Mouse (Mus musculus): ENCODE measurements around the gene Txndc16.

Gene Txndc16

GRCm38 (mm10) chr14:45220090-45220956, at the start of gene Txndc16:
Gene Txndc16 (minus strand): TSS chr14:45220328.
- DNase-seq = peak; percentile 93 to 95

GRCm38 (mm10) chr14:45263831-45264592, 43.9 kb upstream of the Txndc16 start:
- no peak for DNase-seq

GRCm38 (mm10) chr14:45251548-45252076, 31.5 kb upstream of the Txndc16 start:
- DNase-seq = no peak

GRCm38 (mm10) chr14:45241613-45242012, 21.5 kb upstream of the Txndc16 start:
- no peak for DNase-seq

GRCm38 (mm10) chr14:45239042-45239441, 18.9 kb upstream of the Txndc16 start:
- no peak for DNase-seq

- no peak for DNase-seq
Observed at GRCm38 (mm10) chr14:45220957-45221630, 966 bp upstream of the Txndc16 start.

- peak; percentile 97 to 98 for DNase-seq
Observed at GRCm38 (mm10) chr14:45219281-45220089, 643 bp downstream of the Txndc16 start, which contains the start of gene Gpr137c. Gene Gpr137c (plus strand): TSS chr14:45219717.

- DNase-seq = no peak
Observed at GRCm38 (mm10) chr14:45217693-45218092, 2.4 kb downstream of the Txndc16 start.

- no peak for DNase-seq
Observed at GRCm38 (mm10) chr14:45216711-45217340, 3.3 kb downstream of the Txndc16 start.

GRCm38 (mm10) chr14:45211431-45211830, 8.7 kb downstream of the Txndc16 start:
- DNase-seq = no peak

- no peak for DNase-seq
Observed at GRCm38 (mm10) chr14:45210683-45211082, 9.4 kb downstream of the Txndc16 start.

GRCm38 (mm10) chr14:45200607-45201006, 19.5 kb downstream of the Txndc16 start:
- DNase-seq = no peak

- DNase-seq = no peak
Observed at GRCm38 (mm10) chr14:45190999-45191398, 29.1 kb downstream of the Txndc16 start.

GRCm38 (mm10) chr14:45181611-45182010, 38.5 kb downstream of the Txndc16 start:
- no peak for DNase-seq

GRCm38 (mm10) chr14:45179606-45180005, 40.5 kb downstream of the Txndc16 start:
- DNase-seq = no peak

- no peak for DNase-seq
Observed at GRCm38 (mm10) chr14:45179186-45179585, 40.9 kb downstream of the Txndc16 start.

GRCm38 (mm10) chr14:45175012-45175740, 45.0 kb downstream of the Txndc16 start:
- DNase-seq = no peak

GRCm38 (mm10) chr14:45172260-45172659, 47.9 kb downstream of the Txndc16 start:
- DNase-seq = no peak

- no peak for DNase-seq
Observed at GRCm38 (mm10) chr14:45167366-45167765, 52.8 kb downstream of the Txndc16 start.

GRCm38 (mm10) chr14:45155511-45156173, 64.5 kb downstream of the Txndc16 start:
- DNase-seq = no peak

Measured in cerebellum, postnatal 36 days (tissue).